Mouse (Mus musculus) brain, embryonic 14.5 days (tissue): ENCODE measurements around the gene Elp4.

Experiments
- CTCF ChIP-seq: fragments of 200-500 bp; IDR thresholded peaks from 2 replicates; pipeline ENCODE4 v1.5.1; 2012; ENCODE audit warnings: inconsistent platforms, mild to moderate bottlenecking, moderate library complexity, borderline replicate concordance; ENCODE audit not compliant: insufficient read depth, insufficient read length; ENCODE audit errors: extremely low read depth
- POLR2A ChIP-seq: fragments of 200-500 bp; IDR thresholded peaks from 2 replicates; pipeline ENCODE4 v1.6.1; 2012; ENCODE audit warnings: mild to moderate bottlenecking, inconsistent platforms, borderline replicate concordance; ENCODE audit not compliant: poor library complexity, insufficient read depth, insufficient read length, severe bottlenecking; ENCODE audit errors: extremely low read depth

DNA sequence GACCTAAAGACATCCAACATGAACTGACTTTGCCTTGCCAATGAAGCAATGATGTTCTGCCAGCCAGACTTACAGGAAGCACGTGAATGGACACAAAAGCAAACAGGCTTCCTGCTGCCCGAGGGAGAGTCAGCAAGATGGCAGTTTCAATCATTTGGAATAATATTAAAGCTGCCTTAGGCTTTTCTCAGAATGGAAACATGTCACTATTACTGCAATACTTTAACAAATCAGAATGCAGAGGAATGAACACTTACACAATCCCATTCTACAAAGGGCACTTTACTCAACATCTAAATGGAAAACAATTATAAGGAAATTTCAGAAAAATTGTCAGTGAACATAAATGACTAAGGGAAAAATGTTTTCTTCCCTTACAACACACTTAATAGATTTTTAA lies 117.4 kb downstream of the Elp4 start:
- no peak for TF ChIP-seq POLR2A
- TF ChIP-seq CTCF, result no peak
